Mouse (Mus musculus) limb, embryonic 15.5 days (tissue): ENCODE measurements around the gene 3100002H09Rik. TPM values are rescaled to one million over a fixed set of nuclear protein-coding genes. Genes with fewer than 3 reads are reported as not detected.

Experiments
- ATAC-seq: fragments of 200-750 bp; cut with Nextera tagmentation; 2 replicates; pipeline ENCODE4 v1.8.0; 2017; ENCODE audit warnings: low read depth, moderate TSS enrichment; ENCODE audit not compliant: insufficient number of reproducible peaks, low FRiP score, low TSS enrichment
- H3K27ac ChIP-seq: fragments of 300-500 bp; sonication (generic); 2 replicates; pipeline ENCODE4 v1.5.1; 2015; ENCODE audit warnings: moderate library complexity, mild to moderate bottlenecking, inconsistent platforms
- H3K27me3 ChIP-seq: fragments of 300-500 bp; sonication (generic); 2 replicates; pipeline ENCODE4 v1.6.1; 2015; ENCODE audit warnings: inconsistent platforms
- H3K36me3 ChIP-seq: fragments of 300-500 bp; sonication (generic); 2 replicates; pipeline ENCODE4 v1.6.1; 2015; ENCODE audit warnings: inconsistent platforms
- H3K4me1 ChIP-seq: fragments of 300-500 bp; sonication (generic); 2 replicates; pipeline ENCODE4 v1.6.1; 2015; ENCODE audit warnings: inconsistent platforms
- H3K4me2 ChIP-seq: fragments of 300-500 bp; sonication (generic); 2 replicates; pipeline ENCODE4 v1.6.1; 2015; ENCODE audit warnings: mild to moderate bottlenecking, inconsistent platforms
- H3K4me3 ChIP-seq: fragments of 300-500 bp; sonication (generic); 2 replicates; pipeline ENCODE4 v1.5.1; 2015; ENCODE audit warnings: mild to moderate bottlenecking, inconsistent platforms
- H3K9ac ChIP-seq: fragments of 300-500 bp; sonication (generic); 2 replicates; pipeline ENCODE4 v1.6.1; 2015; ENCODE audit warnings: inconsistent platforms
- H3K9me3 ChIP-seq: fragments of 300-500 bp; sonication (generic); 2 replicates; pipeline ENCODE4 v1.6.1; 2016; ENCODE audit warnings: inconsistent platforms
- WGBS: fragments of 180-500 bp; shearing (Covaris S2); methylation state at CpG from one replicate; pipeline ENCODE4 v1.1.7; 2015; 5-methylcytosine and 5-hydroxymethylcytosine counted together
- polyA plus RNA-seq: library from polyadenylated mRNA; unstranded; fragments of >200 nt; fragmentation: Nextera tagmentation; extraction: Ambion mirVana; gene quantifications from 2 replicates; pipeline ENCODE4 v1.2.1, GENCODE M21; 2015

3100002H09Rik gene
- polyA plus RNA-seq, 1 experiment from 2014 or later = not detected

DNA sequence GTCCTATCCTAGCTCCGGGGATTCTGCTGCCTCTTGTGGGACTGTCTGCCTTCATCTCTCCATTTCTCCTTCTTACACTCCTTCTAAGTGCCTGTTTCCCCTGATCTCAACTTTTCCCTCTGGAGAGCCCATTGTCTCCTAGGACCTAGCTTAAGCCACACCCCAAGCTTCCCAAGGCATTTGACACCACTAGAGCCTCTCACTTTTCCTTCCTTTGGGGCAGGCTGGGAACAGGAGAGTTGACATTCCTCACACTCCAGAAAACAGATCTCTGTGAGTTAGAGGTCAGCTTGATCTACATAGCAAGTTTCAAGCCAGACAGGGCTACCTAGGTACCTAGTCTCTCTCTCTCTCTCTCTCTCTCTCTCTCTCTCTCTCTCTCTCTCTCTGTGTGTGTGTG, 3.6 kb upstream of the 3100002H09Rik start:
- Histone ChIP-seq H3K36me3 (no peaks in the 10 kb centered on the region), H3K4me1 (peaks cover 9% of the 10 kb centered on the region; the same call in 1 of the 2 replicates), H3K4me3 (no peak overlapping the region), H3K27me3 (peaks cover 14% of the 10 kb centered on the region; the same call in 1 of the 2 replicates), H3K9me3 (no peaks in the 10 kb centered on the region), H3K4me2 (no peak overlapping the region), H3K27ac (no peak overlapping the region), H3K9ac (no peak overlapping the region)
- WGBS = 0% methylated on average over 1 of the region's 1 CpGs
- ATAC-seq = no peak

DNA sequence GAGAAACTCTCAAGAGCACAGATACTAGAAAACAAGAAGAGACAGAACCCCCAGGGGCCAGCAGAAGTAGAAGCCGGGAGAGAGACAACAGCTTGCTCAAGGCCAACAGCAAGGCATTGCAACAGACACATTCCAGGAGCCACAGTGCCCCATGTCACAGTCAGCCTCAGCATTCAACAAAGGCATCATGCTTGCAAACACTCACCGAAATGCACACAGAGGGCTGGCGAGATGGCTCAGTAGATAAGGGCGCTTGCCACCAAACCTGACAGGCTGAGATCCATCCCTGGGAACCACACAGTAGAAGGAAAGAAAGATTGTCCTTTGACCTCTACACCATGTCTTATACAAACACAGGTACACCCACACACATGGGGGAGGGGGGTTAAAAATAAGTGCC, 1.2 kb upstream of the 3100002H09Rik start:
- Histone ChIP-seq H3K36me3 (no peaks in the 10 kb centered on the region), H3K4me2 (no peak overlapping the region), H3K27ac (no peak overlapping the region), H3K27me3 (peaks cover 9% of the 10 kb centered on the region; the same call in 1 of the 2 replicates), H3K9ac (no peak overlapping the region), H3K9me3 (no peaks in the 10 kb centered on the region), H3K4me1 (peaks cover 9% of the 10 kb centered on the region; the same call in 1 of the 2 replicates), H3K4me3 (no peak overlapping the region)
- no peak for ATAC-seq
- 79% methylated on average over 4 of the region's 4 CpGs for WGBS

DNA sequence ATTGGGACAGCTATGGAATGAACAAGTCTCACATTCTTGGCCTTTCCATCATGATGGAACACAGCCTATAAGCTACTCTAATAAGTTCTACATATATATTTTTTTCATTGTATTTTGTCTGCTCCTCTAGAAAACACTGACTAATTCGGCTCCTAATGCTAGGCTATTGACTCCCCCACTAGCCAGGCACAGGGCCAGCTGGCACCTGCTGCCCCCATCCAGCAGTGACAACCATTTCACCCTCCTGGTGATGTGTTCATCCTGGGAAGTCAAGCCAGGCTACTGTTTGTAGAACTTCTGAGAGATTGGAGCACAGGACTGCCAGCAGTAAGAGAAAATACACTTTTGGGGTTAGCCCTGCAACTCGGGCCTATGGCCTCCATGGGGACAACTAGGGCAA, 537 bp downstream of the 3100002H09Rik start:
- Histone ChIP-seq H3K27me3 (peaks cover 10% of the 10 kb centered on the region; the same call in 1 of the 2 replicates), H3K9me3 (no peaks in the 10 kb centered on the region), H3K9ac (no peak overlapping the region), H3K4me3 (no peak overlapping the region), H3K4me1 (peaks cover under 1% of the 10 kb centered on the region; the same call in 1 of the 2 replicates), H3K4me2 (no peak overlapping the region), H3K36me3 (no peaks in the 10 kb centered on the region), H3K27ac (no peak overlapping the region)
- no peak for ATAC-seq
- WGBS = 65% methylated on average over 2 of the region's 2 CpGs

DNA sequence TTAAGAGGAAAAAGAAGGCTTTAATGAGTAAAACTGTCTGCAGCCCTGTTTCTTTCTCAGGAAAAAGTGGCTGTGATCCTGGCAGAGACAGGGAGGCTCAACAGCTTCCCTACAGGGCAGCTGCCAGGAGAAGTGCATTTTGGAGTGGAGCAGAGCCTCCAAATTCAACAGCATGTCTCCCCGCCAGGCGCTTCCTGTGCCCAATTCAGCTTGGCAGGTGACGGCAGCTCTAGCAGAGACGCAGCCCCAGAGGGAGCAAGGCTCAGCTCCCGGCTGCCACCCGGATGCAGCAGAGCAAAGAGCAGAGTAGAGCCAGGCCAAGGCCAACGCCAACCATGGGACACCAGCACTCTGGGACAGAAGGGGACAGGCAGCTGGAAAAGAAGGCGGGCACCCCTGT, 3.4 kb downstream of the 3100002H09Rik start:
- WGBS = 57% methylated on average over 8 of the region's 8 CpGs
- no peak overlapping the region for H3K4me3 ChIP-seq

DNA sequence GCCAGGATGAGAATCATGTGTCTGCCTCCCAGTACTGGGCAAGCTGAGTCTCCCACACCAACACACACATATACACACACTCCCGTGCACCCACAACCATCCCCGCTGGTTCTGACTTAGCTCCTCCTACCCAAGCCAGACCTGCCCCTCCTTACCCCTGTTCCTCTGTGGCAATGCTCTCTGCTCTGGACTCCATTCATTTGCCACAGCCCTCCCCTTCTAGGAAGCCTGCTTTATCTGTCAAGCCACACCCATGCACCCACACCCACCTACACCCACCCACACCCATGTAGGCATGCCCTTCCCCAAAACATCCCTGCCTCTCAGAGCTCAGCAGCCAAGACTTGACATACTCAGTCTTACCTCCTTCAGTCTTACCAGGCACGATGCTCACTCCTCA, 4.4 kb downstream of the 3100002H09Rik start:
- H3K27me3 ChIP-seq = peaks cover 26% of the 10 kb centered on the region
- ATAC-seq = peak; percentile 58; the same call in 1 of the 2 replicates
- no peak overlapping the region for H3K4me2 ChIP-seq
- H3K27ac ChIP-seq = no peak overlapping the region
- 0 out of 2 replicates have a peak, but pooled peaks cover 3% of the 10 kb centered on the region for H3K4me1 ChIP-seq
- H3K36me3 ChIP-seq = no peaks in the 10 kb centered on the region
- WGBS = 85% methylated on average over 3 of the region's 3 CpGs
- H3K4me3 ChIP-seq = no peak overlapping the region
- H3K9ac ChIP-seq = no peak overlapping the region
- H3K9me3 ChIP-seq = no peaks in the 10 kb centered on the region

More for the DNA sequence above, 3.4 kb downstream of the 3100002H09Rik start:
- Histone ChIP-seq H3K27me3 (peaks cover 26% of the 10 kb centered on the region), H3K9ac (no peak overlapping the region), H3K4me1 (0 out of 2 replicates have a peak, but pooled peaks cover 3% of the 10 kb centered on the region), H3K36me3 (no peaks in the 10 kb centered on the region), H3K9me3 (no peaks in the 10 kb centered on the region), H3K27ac (no peak overlapping the region), H3K4me2 (no peak overlapping the region)
- no peak for ATAC-seq

DNA sequence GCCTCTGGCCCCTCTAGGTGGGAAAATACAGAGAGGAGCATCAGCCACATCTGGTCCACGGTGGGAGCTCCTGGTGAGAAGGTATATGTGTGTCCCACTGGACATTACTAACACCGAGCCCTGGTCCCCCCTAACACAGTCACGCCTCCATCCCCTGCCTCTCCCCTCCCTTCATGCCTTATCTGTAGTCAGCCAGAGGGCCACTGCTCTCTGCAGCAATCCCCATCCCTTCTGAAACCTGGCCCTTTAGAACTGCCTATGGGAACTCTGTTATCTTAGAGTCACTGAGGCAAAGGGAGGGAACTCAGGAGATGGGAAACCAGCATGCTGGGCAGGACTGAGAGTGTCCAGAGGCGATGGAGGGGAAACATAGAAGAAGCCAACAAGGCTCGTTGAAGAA, 5.3 kb downstream of the 3100002H09Rik start:
- H3K27me3 ChIP-seq = peaks cover 26% of the 10 kb centered on the region

DNA sequence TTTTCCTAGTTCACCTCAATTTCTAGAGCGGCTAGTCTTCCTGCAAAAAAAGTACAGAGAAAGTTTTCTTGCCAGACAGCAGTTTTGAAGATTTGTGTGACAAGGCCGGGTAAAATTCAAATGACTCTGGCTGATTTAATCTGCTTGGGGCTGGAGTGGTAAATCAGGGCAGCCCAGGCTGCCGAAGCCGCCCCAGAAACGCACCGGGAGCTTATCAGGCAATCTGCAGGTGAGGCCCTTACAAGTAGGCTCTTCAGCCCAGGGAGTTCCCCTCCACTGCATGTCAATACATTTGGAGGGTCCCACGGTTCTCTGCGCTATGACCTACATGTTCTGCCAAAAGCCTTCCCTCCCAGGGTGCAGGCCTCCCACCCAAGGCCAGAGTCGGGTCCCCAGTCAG, 6.9 kb downstream of the 3100002H09Rik start:
- WGBS = 18% methylated on average over 9 of the region's 9 CpGs
- H3K4me3 ChIP-seq = no peak overlapping the region
- ATAC-seq = no peak
- no peak overlapping the region for H3K9ac ChIP-seq
- no peaks in the 10 kb centered on the region for H3K36me3 ChIP-seq
- H3K27me3 ChIP-seq = peaks cover 26% of the 10 kb centered on the region
- no peaks in the 10 kb centered on the region for H3K9me3 ChIP-seq
- no peak overlapping the region for H3K27ac ChIP-seq
- no peak overlapping the region for H3K4me2 ChIP-seq
- H3K4me1 ChIP-seq = 0 out of 2 replicates have a peak, but pooled peaks cover 3% of the 10 kb centered on the region

More for the DNA sequence above, 5.3 kb downstream of the 3100002H09Rik start:
- ATAC-seq = no peak
- Histone ChIP-seq H3K4me3 (no peak overlapping the region), H3K9ac (no peak overlapping the region), H3K4me1 (0 out of 2 replicates have a peak, but pooled peaks cover 3% of the 10 kb centered on the region), H3K4me2 (no peak overlapping the region), H3K36me3 (no peaks in the 10 kb centered on the region), H3K9me3 (no peaks in the 10 kb centered on the region), H3K27ac (no peak overlapping the region)
- 68% methylated on average over 5 of the region's 5 CpGs for WGBS

DNA sequence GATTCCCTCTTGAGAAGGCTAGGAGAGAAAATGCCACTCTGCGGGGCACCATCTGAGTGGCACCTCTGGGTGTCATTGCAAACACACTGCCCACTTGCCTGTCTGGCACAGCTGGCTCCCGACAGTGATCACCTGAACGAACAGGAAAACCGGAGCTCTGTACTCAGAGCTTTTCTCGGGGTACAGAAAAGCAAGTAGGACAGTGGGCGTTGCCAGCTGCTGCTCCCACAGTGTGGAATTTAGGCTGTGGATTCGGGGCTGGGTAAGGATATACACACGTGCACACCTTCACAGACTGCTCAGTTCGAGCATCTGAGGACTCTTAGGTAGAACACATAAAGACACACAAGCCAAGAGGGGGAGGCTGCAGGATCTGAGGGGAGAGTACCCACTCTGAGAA, 14.7 kb downstream of the 3100002H09Rik start:
- ATAC-seq = no peak
- 73% methylated on average over 9 of the region's 9 CpGs for WGBS

DNA sequence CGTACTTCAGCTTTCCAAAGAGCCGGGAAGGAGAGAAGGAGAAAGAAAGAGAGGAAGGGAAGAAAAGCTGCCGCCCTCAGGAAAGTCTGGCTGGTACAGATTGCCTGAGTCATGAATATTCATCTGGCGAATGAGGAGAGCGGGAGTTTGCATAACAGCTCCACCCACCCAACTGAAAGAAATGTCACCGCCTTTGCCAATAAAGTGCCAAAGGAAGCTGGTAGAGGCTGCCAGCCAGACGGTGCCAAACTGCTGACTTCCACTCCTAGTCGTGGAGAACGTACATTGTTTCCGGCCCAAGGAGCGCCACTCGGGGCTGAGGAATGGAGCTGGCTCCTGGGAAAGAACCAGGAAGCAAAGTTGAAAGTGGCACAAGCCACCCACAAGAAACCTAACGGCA, 15.7 kb downstream of the 3100002H09Rik start:
- ATAC-seq = no peak
- Histone ChIP-seq H3K9me3 (no peaks in the 10 kb centered on the region), H3K4me3 (no peak overlapping the region), H3K27ac (no peak overlapping the region), H3K9ac (no peak overlapping the region), H3K4me2 (no peak overlapping the region), H3K36me3 (no peaks in the 10 kb centered on the region), H3K27me3 (peaks cover 20% of the 10 kb centered on the region), H3K4me1 (peaks cover 2% of the 10 kb centered on the region; the same call in 1 of the 2 replicates)
- 24% methylated on average over 13 of the region's 13 CpGs for WGBS

More for the DNA sequence above, 14.7 kb downstream of the 3100002H09Rik start:
- Histone ChIP-seq H3K9me3 (no peaks in the 10 kb centered on the region), H3K27me3 (peaks cover 20% of the 10 kb centered on the region), H3K4me2 (no peak overlapping the region), H3K9ac (no peak overlapping the region), H3K27ac (no peak overlapping the region), H3K36me3 (no peaks in the 10 kb centered on the region), H3K4me1 (peaks cover 2% of the 10 kb centered on the region; the same call in 1 of the 2 replicates), H3K4me3 (no peak overlapping the region)

DNA sequence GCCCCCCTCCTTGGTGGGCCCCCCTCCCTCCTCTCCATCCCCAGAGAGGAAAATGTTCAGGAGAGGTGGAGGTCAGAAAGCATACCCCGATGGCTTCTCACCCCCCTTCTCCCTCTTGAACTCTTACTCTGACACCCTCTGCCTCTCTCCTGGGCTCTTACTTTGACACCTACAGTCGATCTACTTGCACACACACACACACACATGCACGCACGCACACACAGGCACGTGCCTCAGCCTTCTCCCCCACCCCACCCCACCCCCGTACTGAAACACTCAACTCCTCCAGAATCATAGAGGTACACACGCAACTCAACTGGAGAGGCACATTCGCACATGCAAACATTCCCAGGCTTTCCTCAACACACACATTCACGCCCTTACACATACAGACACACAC, 16.9 kb downstream of the 3100002H09Rik start:
- Histone ChIP-seq H3K4me2 (no peak overlapping the region), H3K4me3 (no peak overlapping the region), H3K36me3 (no peaks in the 10 kb centered on the region), H3K27ac (no peak overlapping the region), H3K4me1 (peaks cover 5% of the 10 kb centered on the region; the same call in 1 of the 2 replicates), H3K9me3 (no peaks in the 10 kb centered on the region), H3K9ac (no peak overlapping the region), H3K27me3 (peaks cover 22% of the 10 kb centered on the region)
- no peak for ATAC-seq
- 56% methylated on average over 9 of the region's 9 CpGs for WGBS

DNA sequence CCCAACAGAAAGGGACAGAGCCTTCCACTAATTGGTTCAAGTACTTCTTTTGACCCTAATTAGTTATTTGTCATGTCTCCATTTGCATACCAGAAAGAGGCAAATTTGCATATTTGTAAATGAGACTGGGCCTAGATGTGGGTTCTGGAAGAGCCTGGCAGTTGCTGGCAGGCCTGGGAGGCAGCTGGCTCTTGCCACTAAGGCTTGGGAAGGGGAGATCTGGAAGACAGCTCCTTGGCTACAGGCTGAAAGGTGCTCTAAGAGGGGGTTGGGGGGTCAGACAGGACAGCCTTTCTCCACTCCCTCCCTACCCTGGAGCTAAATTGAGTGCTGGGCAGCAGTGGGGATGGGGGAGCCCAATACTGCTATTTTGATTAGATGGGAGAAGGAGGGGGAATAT, 17.4 kb downstream of the 3100002H09Rik start:
- Histone ChIP-seq H3K4me3 (no peak overlapping the region), H3K36me3 (no peaks in the 10 kb centered on the region), H3K4me2 (no peak overlapping the region), H3K4me1 (peaks cover 5% of the 10 kb centered on the region; the same call in 1 of the 2 replicates), H3K27me3 (peaks cover 25% of the 10 kb centered on the region), H3K9ac (no peak overlapping the region), H3K27ac (no peak overlapping the region), H3K9me3 (no peaks in the 10 kb centered on the region)
- no peak for ATAC-seq

DNA sequence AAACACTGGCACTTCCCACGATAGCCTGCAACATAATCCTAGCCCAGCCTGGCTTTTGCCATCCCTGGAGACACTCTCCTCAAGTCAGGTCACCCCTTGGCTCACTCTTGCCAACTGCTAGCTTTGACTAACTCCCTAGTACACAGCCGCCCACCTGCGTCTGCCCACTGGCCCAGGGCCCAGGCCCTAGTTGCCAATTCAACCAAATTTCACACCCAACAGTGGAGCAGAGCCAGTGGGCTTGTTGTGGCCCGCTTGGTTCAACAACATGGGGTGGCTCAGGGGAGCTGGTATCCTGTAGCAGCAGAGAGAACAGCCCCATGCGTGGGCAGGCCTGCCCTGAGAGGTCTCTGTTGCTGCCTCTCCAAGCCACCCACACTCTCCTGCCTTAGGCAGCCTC, 18.4 kb downstream of the 3100002H09Rik start:
- WGBS = 79% methylated on average over 5 of the region's 5 CpGs
- Histone ChIP-seq H3K27ac (no peak overlapping the region), H3K4me2 (no peak overlapping the region), H3K27me3 (peaks cover 25% of the 10 kb centered on the region), H3K9me3 (no peaks in the 10 kb centered on the region), H3K9ac (no peak overlapping the region), H3K36me3 (no peaks in the 10 kb centered on the region), H3K4me3 (no peak overlapping the region), H3K4me1 (peaks cover 6% of the 10 kb centered on the region)
- no peak for ATAC-seq

DNA sequence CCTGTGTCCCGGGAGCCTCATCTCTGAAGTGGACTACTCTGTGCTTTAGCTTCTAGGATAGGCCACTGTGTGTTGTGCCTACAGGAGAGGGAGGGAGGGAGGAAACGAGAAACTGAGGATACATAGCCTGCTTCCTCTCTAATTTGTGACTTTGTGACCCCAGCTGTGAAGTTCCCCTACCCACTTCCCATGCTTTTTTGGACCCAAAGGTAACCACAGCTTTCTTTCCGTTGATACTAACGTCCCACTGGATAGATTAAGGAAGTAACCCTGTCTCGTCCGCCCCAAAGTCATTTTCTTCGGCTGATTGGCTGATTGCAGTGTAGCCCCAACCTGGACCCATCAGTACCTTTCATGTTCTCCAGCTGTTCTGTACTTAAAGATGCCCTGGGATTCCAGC, 29.9 kb downstream of the 3100002H09Rik start:
- peaks cover 8% of the 10 kb centered on the region for H3K4me1 ChIP-seq
- WGBS = 76% methylated on average over 7 of the region's 7 CpGs

More for the DNA sequence above, 29.9 kb downstream of the 3100002H09Rik start:
- no peak for ATAC-seq
- Histone ChIP-seq H3K4me2 (no peak overlapping the region), H3K4me3 (no peak overlapping the region), H3K9ac (no peak overlapping the region), H3K9me3 (no peaks in the 10 kb centered on the region), H3K27ac (no peak overlapping the region), H3K36me3 (no peaks in the 10 kb centered on the region), H3K27me3 (peaks cover 27% of the 10 kb centered on the region)
